ENCODE assay signal across 10 mouse cellular contexts in genomic region chr9:116059156-116059555, GRCm38 (mm10).
DNase-seq lines count a peak whose midpoint lies in the region; ATAC-seq and TF ChIP-seq lines count a peak whose summit lies in the region.
"Had no signal": no experiment of that assay in that cellular context is flagged by ENCODE, and none has a peak within 500 bp of the region (broad histone marks: within the 10 kb centered on the region; RNA-seq: fewer than 3 reads in every experiment).

No protein-coding gene starts in this region.

- no peak overlapping the region for H3K9ac ChIP-seq in liver, embryonic 16.5 days (ENCODE audit: low read depth, low read length)
- H3K9ac ChIP-seq: limb, embryonic 15.5 days; stomach, embryonic 15.5 days had no signal

- no peak overlapping the region for H3K4me3 ChIP-seq in liver, embryonic 16.5 days (ENCODE audit: low read depth, low read length)
- H3K4me3 ChIP-seq in spleen, adult 2 months (ENCODE audit: extremely low read depth, insufficient read depth, insufficient read length), result no peak overlapping the region
- H3K4me3 ChIP-seq: limb, embryonic 15.5 days; stomach, embryonic 15.5 days had no signal

- no peaks in the 10 kb centered on the region for H3K27me3 ChIP-seq in liver, embryonic 16.5 days (ENCODE audit: control insufficient read depth, insufficient read depth, low read depth, low read length)
- H3K27me3 ChIP-seq in spleen, adult 2 months (ENCODE audit: control insufficient read depth, insufficient read depth, low read length), result no peaks in the 10 kb centered on the region
- H3K27me3 ChIP-seq: limb, embryonic 15.5 days; stomach, embryonic 15.5 days had no signal

- no peak overlapping the region for H3K27ac ChIP-seq in liver, embryonic 16.5 days (ENCODE audit: low read length)
- peak overlapping the region; percentile 55 for H3K27ac ChIP-seq in spleen, adult 2 months (ENCODE audit: insufficient read depth, low read length)
- H3K27ac ChIP-seq: limb, embryonic 15.5 days; stomach, embryonic 15.5 days had no signal

- peak; percentile 44; the same call in 1 of the 2 replicates for TF ChIP-seq CTCF in brain, embryonic 14.5 days (IDR thresholded peaks at IDR 0.05; ENCODE audit: borderline replicate concordance, extremely low read depth, insufficient read depth, insufficient read length)
- TF ChIP-seq CTCF in spleen, adult 2 months (IDR thresholded peaks at IDR 0.05; ENCODE audit: extremely low read depth, insufficient read depth, insufficient read length, insufficient replicate concordance), result peak; percentile 69; the same call in 1 of the 2 replicates

- H3K4me1 ChIP-seq in liver, embryonic 16.5 days (ENCODE audit: control insufficient read depth, low read depth, low read length), result no peaks in the 10 kb centered on the region
- H3K4me1 ChIP-seq in spleen, adult 2 months (ENCODE audit: control insufficient read depth, insufficient read depth, insufficient read length), result peaks cover 4% of the 10 kb centered on the region; the same call in 1 of the 2 replicates
- H3K4me1 ChIP-seq: limb, embryonic 15.5 days; stomach, embryonic 15.5 days had no signal

- TF ChIP-seq POLR2A in brain, embryonic 14.5 days (IDR thresholded peaks at IDR 0.05; ENCODE audit: borderline replicate concordance, extremely low read depth, insufficient read depth, insufficient read length, poor library complexity, severe bottlenecking), result no peak
- no peak for TF ChIP-seq POLR2A in spleen, adult 2 months (IDR thresholded peaks at IDR 0.05; ENCODE audit: low read depth, low read length)

- DNase-seq in layer of hippocampus, postnatal 10 days (ENCODE audit: low spot score in 2 of 2), result peak; percentile 13 to 38
- no peak for DNase-seq in layer of hippocampus, postnatal 25 days (ENCODE audit: extremely low spot score in 1 of 2, low spot score in 1 of 2)
- DNase-seq in brain, embryonic 14.5 days (ENCODE audit: low read depth), result peak; percentile 47
- peak; percentile 60 to 67 for DNase-seq in spleen, adult 2 months (ENCODE audit: low read depth in 1 of 2, low spot score in 2 of 2)
- DNase-seq in adipocyte (ENCODE audit: low spot score), result no peak
- no peak for DNase-seq in right cerebral cortex, postnatal 36 days (ENCODE audit: low spot score in 2 of 2)

- H3K9me3 ChIP-seq in liver, embryonic 16.5 days (replicated peaks; ENCODE audit: control insufficient read depth, low read length), result no peaks in the 10 kb centered on the region
- H3K9me3 ChIP-seq: limb, embryonic 15.5 days; stomach, embryonic 15.5 days had no signal

- 36% methylated on average over 4 of the region's 4 CpGs for WGBS in liver, embryonic 16.5 days (ENCODE audit: insufficient replicate concordance)
- WGBS in spleen, adult 2 months, result 10% methylated on average over 4 of the region's 4 CpGs

- no peaks in the 10 kb centered on the region for H3K36me3 ChIP-seq in liver, embryonic 16.5 days (ENCODE audit: control insufficient read depth, insufficient read depth)
- H3K36me3 ChIP-seq in spleen, adult 2 months (ENCODE audit: control insufficient read depth, insufficient read depth, low read length), result no peaks in the 10 kb centered on the region
- H3K36me3 ChIP-seq: limb, embryonic 15.5 days; stomach, embryonic 15.5 days had no signal

- no peak overlapping the region for H3K4me2 ChIP-seq in liver, embryonic 16.5 days (ENCODE audit: low read depth, low read length)
- H3K4me2 ChIP-seq: limb, embryonic 15.5 days; stomach, embryonic 15.5 days had no signal

- peak; percentile 24; the same call in 1 of the 2 replicates for ATAC-seq in liver, embryonic 16.5 days (ENCODE audit: low read depth)
- no peak for ATAC-seq in erythroblast, adult 5-6 weeks (replicated peaks; ENCODE audit: low FRiP score, poor library complexity, severe bottlenecking)

Comparison
In these comparisons a context has a peak if more than half of its experiments do, and no peak if none do; other contexts are left out.
1. DNase-seq: peak in layer of hippocampus, postnatal 10 days (2 of 2), brain, embryonic 14.5 days (single experiment) and spleen, adult 2 months (2 of 2); none in layer of hippocampus, postnatal 25 days (0 of 2), adipocyte (single experiment) and right cerebral cortex, postnatal 36 days (0 of 2).